Mouse (Mus musculus) gastrocnemius, adult 2 months (tissue): ENCODE measurements around the gene Rasgef1b. TPM values are rescaled to one million over a fixed set of nuclear protein-coding genes. Genes with fewer than 3 reads are reported as not detected.

Source experiments
- DNase-seq: peaks from one replicate; pipeline ENCODE4 v3.0.0; 2022
- H3K27ac ChIP-seq: fragments of 200-600 bp; 2 replicates; pipeline ENCODE4 v1.8.1; 2022; ENCODE audit warnings: mild to moderate bottlenecking
- H3K4me3 ChIP-seq: fragments of 200-600 bp; 2 replicates; pipeline ENCODE4 v1.8.1; 2022; ENCODE audit warnings: mild to moderate bottlenecking, moderate library complexity
- CTCF ChIP-seq: fragments of 200-600 bp; IDR thresholded peaks from 2 replicates; pipeline ENCODE4 v1.8.1; 2022; ENCODE audit warnings: antibody characterized with exemption, mild to moderate bottlenecking, moderate library complexity
- intact Hi-C: fragments of 180-260 bp; cut with DNase I; formaldehyde crosslinking; loops from one replicate; pipeline ENCODE4 v1.15.1; 2025
- total RNA-seq, 2 experiments: library from RNA; stranded (reverse); gene quantifications; 2 replicates each; pipeline ENCODE4 v1.2.3; 2021

Gene Rasgef1b
- total RNA-seq, 2 experiments from 2014 or later: 0.26 to 0.47 TPM

- Histone ChIP-seq H3K4me3 (no peak overlapping the region), H3K27ac (no peak overlapping the region)
- TF ChIP-seq CTCF: no peak
- intact Hi-C loops: no loop called here
- no peak for DNase-seq
Measured at GRCm38 (mm10) chr5:99292287-99292851, 436.5 kb downstream of the Rasgef1b start.

GRCm38 (mm10) chr5:99291084-99291830, 437.6 kb downstream of the Rasgef1b start:
- Histone ChIP-seq H3K27ac (no peak overlapping the region), H3K4me3 (no peak overlapping the region)
- DNase-seq: no peak
- intact Hi-C loops: no loop called here
- TF ChIP-seq CTCF: no peak

- intact Hi-C loops: no loop called here
- no peak for DNase-seq
- no peak overlapping the region for H3K27ac ChIP-seq
- no peak overlapping the region for H3K4me3 ChIP-seq
- no peak for TF ChIP-seq CTCF
Measured at GRCm38 (mm10) chr5:99288262-99288661, 440.6 kb downstream of the Rasgef1b start.

- no peak for DNase-seq
- H3K27ac ChIP-seq: no peak overlapping the region
- no peak overlapping the region for H3K4me3 ChIP-seq
- TF ChIP-seq CTCF: no peak
- intact Hi-C loops: no loop called here
Measured at GRCm38 (mm10) chr5:99287647-99288185, 441.1 kb downstream of the Rasgef1b start.

DNA sequence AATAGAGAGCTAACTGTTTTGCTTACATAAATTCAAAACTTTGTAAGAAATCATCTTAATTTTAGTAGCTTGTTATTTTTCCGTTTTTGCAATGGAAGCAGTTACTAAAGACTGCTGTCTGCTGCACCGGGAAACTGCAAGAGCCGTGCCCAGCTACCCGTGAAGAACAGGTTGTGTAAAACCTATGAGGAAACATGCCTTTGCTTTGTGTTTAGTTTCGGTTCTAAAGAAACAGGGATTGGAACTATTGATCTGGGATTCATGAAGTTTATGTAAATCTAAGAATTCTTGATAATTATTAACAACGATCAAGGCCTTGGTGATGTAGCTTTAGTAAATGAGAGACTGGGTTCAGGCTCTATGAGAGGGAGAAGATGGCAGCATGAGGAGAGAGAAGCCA, 442.3 kb downstream of the Rasgef1b start:
- TF ChIP-seq CTCF: no peak
- Histone ChIP-seq H3K27ac (no peak overlapping the region), H3K4me3 (no peak overlapping the region)
- intact Hi-C loops: no loop called here
- DNase-seq: no peak

DNA sequence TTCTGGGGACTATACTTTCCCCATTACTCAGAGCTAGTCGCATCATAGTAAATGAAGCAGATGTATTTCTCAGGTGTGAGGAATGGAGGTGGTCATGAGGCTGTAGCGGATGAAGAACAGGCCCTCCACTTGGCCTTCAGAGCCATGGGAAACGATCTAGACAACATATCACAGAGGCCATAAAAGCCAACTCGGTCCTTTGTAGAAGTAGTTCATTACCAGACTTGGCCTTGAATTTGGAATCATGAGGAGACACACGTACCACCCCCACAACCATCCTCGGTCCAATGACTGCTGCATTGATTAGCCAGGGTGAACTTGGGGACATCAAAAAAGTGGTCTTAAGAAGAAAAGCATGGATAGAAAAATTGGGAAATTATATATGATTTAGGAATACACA, 442.8 kb downstream of the Rasgef1b start:
- intact Hi-C loops: no loop called here
- Histone ChIP-seq H3K27ac (no peak overlapping the region), H3K4me3 (no peak overlapping the region)
- DNase-seq: no peak
- TF ChIP-seq CTCF: no peak

- intact Hi-C loops: no loop called here
- Histone ChIP-seq H3K4me3 (no peak overlapping the region), H3K27ac (no peak overlapping the region)
- DNase-seq: no peak
- no peak for TF ChIP-seq CTCF
Measured at GRCm38 (mm10) chr5:99284369-99284768, 444.5 kb downstream of the Rasgef1b start.

GRCm38 (mm10) chr5:99283636-99284035, 445.2 kb downstream of the Rasgef1b start:
- intact Hi-C loops: no loop called here
- H3K27ac ChIP-seq: no peak overlapping the region
- H3K4me3 ChIP-seq: no peak overlapping the region
- DNase-seq: no peak
- no peak for TF ChIP-seq CTCF

GRCm38 (mm10) chr5:99280536-99280935, 448.3 kb downstream of the Rasgef1b start:
- H3K27ac ChIP-seq: no peak overlapping the region
- intact Hi-C loops: no loop called here
- TF ChIP-seq CTCF: no peak
- H3K4me3 ChIP-seq: no peak overlapping the region
- no peak for DNase-seq

DNA sequence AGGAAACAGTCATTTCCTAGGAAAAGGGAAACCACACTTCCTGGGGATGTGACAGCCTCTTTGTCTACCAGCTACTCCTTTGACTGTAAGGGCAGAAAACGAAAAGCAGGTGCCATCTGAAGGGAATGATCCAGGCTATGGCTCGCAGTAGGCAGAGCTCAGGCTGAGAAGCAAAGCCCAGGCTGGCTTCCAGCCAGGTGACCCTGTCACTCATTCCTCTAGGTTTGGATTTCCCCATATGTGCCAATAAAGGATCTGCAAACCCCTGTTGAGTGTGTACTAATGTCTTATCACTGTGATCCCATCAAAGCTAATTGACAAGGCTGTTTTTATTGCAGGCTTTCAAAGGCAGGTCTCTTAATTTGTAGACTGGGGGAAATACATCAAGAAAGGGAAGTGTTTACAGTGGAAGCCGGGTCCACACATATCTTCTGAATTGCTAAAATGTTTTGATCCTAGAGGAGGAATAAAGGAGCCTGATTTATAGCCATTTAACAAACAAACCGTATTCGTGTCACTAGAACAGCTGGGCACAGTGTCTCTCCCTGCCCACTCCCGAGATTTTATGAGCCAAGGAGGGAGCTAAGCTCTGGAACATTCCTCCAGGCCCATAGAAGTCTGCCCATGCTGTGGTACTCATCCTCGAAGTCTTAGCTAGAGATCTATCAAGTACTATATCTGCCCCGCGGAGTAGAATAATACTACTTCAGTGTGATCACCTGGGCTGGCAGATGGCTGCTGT, 449.7 kb downstream of the Rasgef1b start:
- H3K4me3 ChIP-seq: no peak overlapping the region
- no peak for DNase-seq
- no peak overlapping the region for H3K27ac ChIP-seq
- intact Hi-C loops: no loop called here
- no peak for TF ChIP-seq CTCF

DNA sequence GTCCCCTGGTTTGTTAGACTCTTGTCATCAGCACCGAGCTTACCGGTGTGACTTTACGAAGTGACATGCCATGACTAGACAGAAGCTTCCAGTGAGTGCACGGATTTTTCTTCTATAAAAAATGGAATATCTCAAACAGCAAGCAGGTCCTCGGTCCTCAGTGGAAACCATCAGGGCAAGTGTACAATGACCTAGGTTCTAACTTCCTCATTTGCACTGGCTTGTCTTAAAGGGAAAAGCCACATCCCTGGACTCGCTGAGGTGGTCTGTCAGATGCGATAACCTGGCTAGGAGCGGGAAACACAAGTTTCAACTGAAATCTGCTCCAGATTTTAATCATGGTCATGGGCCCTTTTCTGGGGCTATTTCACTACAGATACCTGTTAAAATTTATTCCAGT, 450.5 kb downstream of the Rasgef1b start:
- intact Hi-C loops: no loop called here
- H3K27ac ChIP-seq: no peak overlapping the region
- no peak for TF ChIP-seq CTCF
- DNase-seq: no peak
- H3K4me3 ChIP-seq: no peak overlapping the region

DNA sequence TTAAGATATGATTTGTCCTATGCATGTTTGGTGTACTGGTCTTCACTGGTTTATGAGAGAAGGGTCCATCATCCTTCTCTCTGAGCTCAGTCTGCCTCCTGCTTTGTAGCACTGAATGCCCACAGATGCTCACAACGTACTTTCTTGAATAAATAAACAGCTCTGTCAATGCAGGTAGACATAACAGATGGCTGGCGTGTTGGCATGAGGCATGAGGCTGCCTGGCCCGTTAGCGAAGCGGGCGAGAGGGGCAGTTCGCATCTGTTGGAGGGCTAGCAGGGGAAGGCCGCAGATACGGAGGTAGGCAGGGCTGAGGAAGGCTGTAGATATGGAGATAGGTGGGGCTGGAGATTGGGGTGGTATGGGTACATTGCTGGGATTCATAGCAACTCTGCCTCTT, 451.3 kb downstream of the Rasgef1b start:
- no peak overlapping the region for H3K27ac ChIP-seq
- no peak for DNase-seq
- intact Hi-C loops: no loop called here
- no peak overlapping the region for H3K4me3 ChIP-seq
- TF ChIP-seq CTCF: no peak

DNA sequence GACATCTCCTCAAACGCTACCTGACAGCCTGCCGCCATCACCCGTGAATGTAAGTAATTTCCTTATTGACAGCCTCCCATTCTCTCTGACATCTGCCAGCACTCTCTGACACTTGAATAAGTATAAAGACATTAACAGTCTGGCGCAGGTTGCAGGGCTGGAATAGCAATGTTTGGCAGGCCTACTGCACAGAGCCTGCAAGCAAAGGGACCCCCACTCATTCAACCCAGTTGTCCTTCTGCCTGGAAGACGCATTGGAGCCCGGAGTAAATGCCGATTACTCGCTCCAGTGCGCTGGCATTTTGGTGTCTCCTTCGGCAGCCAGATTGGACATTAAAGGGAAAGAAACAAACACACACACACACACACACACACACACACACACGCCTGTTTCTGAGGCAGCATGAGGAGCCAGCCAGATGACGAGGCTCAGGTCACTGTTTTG, 454.7 kb downstream of the Rasgef1b start:
- Histone ChIP-seq H3K27ac (no peak overlapping the region), H3K4me3 (no peak overlapping the region)
- intact Hi-C loops: no loop called here
- TF ChIP-seq CTCF: no peak
- DNase-seq: no peak
